Mouse (Mus musculus) adrenal gland, adult 18-20 months (tissue): ENCODE measurements at regions not wholly inside any gene's neighbourhood (a gene's known extent, or its start where the extent isn't known, plus 50 kb on each side); places are given as distances from the start of the nearest gene placed in this dataset.

Source experiments
- DNase-seq, 2 experiments: peaks; one replicate each; pipeline ENCODE4 v3.0.0; 2021 to 2022; ENCODE audit warnings: low spot score in 2 of 2

DNA sequence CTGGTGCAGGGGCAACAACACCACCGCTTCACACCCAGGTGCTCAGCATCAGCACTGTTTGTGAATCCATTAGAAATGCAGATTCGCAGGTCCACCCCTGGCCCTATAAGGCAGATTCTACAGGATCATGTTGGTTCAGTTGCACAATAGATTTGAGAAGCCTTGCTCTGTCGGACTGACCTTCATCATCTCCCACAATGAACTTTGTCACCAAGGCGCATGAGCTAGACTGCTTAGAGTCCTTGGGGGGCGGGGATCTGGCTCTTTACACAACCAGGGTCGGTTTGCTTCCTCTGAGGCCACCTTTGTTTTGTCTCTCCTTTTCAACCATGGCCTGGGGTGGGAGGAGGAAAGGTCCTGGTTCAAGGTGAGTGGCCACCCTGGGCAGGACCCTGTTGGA, 209.7 kb downstream of the Igsf11 start:
- DNase-seq = no peak

- DNase-seq = no peak
These were observed 211.1 kb downstream of the Igsf11 start for GRCm38 (mm10) chr16:39103360-39104095.

- DNase-seq = peak; percentile 24 to 36
These were observed 217.0 kb downstream of the Igsf11 start for GRCm38 (mm10) chr16:39109383-39110033.

DNA sequence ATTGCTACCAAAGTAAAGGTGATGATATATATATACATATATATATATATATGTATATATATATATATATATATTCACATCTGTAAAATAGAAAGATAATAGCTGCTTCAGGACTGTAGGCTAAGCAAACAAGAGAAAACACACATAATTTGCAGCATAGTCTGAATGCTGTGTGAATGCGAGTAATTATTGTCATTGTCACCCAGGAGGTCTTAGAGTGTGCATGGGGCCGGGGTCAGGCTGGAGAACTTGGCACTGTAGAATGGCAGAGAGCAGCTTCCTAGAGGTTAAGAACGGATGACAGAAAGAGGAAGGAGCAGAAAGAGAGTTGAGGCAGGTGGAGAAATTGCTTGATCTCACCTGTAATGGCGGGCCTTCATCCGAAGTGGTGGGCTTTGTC, 217.6 kb downstream of the Igsf11 start:
- DNase-seq = no peak

DNA sequence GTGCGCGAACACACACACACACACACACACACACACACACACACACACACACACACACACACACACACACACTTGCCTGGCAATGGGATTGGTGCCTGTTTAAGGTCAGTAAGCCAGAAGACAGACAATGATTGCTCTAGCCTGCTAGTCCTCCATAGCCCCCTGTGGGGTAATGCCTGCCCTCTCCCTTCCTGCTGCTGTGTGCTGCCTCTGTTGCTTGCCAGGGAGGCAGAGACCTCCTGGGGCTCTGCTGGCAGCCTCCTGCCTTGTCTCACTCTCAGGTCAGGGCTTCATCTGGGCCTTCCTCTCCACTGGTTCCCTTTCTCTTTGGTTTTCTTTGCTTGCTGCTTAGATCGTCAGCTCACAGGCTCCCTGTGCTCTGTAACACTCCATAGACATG, 225.6 kb downstream of the Igsf11 start:
- DNase-seq = no peak

- no peak for DNase-seq
These were observed 227.3 kb downstream of the Igsf11 start for GRCm38 (mm10) chr16:39119811-39120210.

- no peak for DNase-seq
These were observed 231.0 kb downstream of the Igsf11 start for GRCm38 (mm10) chr16:39123445-39123952.

- DNase-seq = no peak
These were observed 240.0 kb downstream of the Igsf11 start for GRCm38 (mm10) chr16:39132459-39132858.

- no peak for DNase-seq
These were observed 243.3 kb downstream of the Igsf11 start for GRCm38 (mm10) chr16:39135777-39136176.

GRCm38 (mm10) chr16:39147151-39147550, 254.7 kb downstream of the Igsf11 start:
- no peak for DNase-seq

DNA sequence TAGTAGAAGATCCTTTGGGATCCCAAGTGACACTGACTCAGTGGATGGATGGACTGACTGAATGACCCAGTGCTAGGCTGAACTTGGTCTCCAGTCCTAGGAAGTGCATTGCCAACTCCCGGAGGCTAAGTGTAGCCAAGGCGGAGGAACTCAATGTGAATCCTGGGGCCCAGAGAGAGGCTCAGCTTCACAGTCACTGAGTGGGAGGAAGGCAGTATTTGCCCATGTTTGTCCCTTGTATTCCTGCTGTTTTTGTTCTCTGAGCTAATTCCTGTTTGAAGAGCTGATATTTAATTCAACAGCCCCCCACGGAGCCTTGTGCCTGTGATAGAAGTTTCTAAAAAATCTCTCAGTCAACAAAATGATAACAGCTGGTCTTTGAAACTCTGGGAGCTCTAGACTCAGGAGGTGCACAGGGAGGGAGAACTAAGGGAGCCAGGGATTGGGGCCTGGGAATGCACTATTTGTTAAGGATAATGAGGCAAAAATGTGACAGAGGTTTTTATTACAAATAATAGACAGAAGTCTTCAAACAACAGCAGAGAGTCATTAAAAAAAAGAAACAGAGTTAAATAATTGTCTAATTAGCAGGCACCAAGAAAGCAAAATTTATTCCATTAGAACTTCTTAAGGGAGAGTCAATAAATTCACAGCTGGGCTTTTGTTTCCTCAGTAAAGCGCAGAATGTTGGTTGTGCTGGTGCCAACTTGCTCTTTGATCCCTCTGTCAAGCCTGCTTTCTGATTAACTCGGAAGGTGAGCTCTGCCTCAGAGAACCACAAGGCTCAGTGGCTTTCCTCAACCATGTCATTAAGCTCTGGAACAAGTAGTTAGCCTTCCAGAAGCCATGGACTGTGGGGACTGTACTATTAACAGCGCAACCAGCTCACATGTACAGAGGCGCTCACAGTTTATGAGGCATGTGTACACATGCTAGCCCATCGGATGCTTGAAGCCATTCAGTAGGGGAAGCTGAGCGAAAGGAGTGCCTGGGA, 259.2 kb downstream of the Igsf11 start:
- DNase-seq = no peak

DNA sequence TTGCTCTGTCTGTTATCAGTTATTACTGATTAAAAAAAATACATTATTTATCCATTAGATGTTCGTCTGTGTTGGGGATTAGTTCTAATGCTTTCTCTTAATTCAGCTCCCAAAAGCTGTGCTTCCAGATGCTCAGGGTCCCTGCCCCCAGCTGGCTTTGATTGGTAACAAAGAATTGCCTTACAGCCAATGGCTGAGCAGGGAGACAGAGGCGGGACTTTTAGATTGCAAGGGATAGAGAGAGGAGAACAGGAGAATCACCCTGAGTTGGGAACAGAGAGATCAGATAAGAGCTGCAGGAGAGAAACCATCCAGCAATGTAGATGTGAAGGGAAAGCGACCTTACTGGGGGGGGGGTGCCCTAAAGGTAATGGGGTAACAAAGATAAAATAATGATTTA, 266.4 kb downstream of the Igsf11 start:
- DNase-seq = no peak

DNA sequence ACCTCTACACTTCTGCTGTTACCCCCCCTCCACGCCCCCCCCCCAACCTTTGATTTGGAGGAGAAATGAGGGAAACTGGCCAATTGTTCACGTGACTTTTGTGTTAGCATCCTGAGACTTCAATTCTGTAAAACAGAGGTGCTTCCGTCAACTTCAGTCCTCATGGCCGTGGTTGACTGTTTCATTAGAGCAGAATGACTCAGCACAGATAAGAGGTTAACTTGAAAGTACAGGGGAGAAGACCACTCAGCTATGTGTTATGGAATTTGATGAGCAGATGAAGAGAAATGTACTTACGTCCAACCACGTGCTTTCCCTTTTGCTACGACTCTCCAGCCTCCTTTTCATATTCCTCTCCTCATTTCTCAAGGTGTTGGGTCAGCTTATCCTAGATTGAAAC, 267.3 kb downstream of the Igsf11 start:
- DNase-seq = no peak

DNA sequence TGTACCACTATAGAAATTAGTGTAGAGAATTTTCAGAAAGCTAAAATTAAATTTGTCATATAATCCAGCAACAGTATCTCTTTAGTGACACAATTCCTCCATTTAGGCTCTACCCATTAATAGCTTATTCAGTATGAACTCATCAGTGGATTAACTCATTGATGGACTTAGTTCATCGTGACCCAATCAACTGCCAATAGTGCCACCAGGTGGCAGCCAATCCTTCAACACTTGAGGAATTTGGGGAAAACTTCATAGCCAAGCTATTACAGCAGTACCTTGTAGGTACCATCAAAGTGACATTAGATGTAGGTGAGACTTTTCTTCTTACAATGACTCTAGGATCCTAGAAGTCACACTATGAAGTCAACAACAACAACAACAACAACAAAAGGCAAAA, 270.2 kb downstream of the Igsf11 start:
- DNase-seq = no peak

DNA sequence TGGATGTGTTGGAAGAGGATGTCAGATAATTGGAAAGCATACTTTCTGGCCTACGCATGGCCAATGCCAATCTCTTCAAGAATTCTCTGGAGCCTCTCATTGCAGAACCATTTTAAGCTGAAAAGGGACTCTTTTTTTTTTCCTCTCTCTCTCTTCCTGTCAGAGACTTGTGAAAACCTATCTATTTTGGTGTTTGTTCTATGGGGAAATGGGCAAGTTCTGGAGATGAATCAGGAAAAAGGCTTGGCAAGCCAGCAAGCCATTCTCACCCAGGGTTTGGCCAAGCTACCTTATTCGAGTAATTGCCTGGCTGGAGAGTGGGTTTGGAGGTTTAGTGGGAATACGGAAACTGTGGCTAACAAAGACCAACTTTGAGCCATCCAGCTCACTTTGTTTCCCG, 299.4 kb downstream of the Igsf11 start:
- DNase-seq = no peak

DNA sequence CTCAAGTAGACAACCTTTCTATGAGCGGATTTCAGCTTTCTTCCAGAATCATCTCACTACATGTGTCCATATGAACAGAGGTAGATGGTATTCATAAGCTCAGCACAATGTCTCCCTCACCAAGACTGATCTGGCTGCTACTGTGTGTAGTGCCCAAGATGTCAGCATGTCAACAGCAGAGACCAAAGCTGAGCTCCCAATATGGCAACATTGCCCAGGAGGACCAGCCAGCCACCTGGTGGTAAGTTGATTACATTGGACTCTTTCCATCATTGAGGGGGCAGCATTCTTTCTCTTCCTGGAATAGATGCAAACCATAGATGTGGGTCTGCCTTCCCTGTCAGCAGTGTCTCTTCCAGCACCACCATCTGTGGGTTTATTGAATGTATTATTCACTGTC, 303.0 kb downstream of the Igsf11 start:
- DNase-seq = no peak

- no peak for DNase-seq
These were observed 304.4 kb downstream of the Igsf11 start for GRCm38 (mm10) chr16:39196896-39197295.

DNA sequence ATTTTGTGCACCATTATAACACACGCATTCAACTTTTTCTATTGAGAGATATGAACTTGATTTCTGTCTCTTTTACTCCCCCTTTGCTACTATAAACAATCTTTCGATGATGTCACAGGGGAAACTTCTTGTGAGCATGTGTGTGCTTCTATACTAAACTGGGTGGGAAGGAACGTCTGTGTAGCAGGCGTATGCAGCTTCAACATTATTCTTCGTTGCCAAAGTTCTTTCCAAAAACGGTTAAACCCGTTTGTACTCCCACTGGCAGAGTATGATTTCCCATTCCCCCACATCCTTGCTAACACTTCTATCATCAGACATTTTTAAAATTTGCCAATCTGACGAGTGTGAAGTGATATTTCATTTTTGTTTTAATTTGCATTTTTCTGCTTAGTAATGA, 331.1 kb downstream of the Igsf11 start:
- no peak for DNase-seq

GRCm38 (mm10) chr16:39229501-39229900, 337.0 kb downstream of the Igsf11 start:
- no peak for DNase-seq

DNA sequence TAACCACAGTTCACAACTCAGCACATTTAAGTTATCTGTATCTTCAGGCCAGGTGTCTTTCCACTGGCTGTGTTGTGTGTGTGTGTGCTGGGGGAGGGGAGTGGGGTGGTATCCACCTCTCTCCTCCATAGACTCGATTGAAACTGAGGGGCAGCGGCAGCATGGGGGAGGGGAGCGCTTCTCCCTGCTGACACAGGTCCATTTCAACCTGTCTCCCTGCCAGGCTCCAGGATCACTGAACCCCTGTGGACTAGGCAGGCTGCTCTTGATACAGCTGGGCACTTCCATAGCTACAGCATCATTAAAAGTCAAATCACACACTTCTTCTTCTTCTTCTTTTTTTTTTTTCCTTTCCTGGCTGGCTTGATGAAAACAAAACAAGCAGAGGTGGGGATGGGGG, 338.0 kb downstream of the Igsf11 start:
- DNase-seq = no peak

- DNase-seq = no peak
These were observed 341.8 kb downstream of the Igsf11 start for GRCm38 (mm10) chr16:39234290-39234689.

DNA sequence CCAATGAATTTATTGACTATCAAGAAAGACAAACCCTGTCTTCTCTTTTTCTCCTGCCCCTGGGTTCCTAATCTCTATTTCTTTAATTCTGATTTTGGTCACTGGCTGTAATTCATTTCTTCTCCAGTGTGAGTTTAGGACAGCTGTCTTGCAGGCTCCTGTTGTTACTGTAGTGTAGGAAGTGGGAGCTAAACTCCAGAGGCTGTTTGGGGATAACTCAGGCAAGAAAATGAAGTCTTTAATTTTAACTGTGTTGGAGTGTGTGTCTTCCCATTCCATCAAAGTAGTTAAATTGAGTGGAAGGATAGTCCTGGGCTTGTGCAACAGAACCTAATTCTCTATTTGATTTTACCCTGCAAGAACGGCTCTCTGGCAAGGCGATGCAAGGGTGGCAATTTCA, 381.0 kb downstream of the Igsf11 start:
- DNase-seq = no peak
